Mouse (Mus musculus) spleen, embryonic (tissue): ENCODE measurements around the gene Gm10413.
"Not testable (repeated sequence)": the region's sequence is repeated elsewhere in the genome, so short reads cannot be mapped to it uniquely, and the experiment has no call there.

ENCODE experiments used
- CTCF ChIA-PET: fragments of 350-600 bp; sonication (Branson Sonifier 250); formaldehyde crosslinking; loops from one replicate; lab custom pipeline; 2022; lab: Charles Lee

Gene Gm10413

GRCm38 (mm10) chr14:3394793-3395192 lies at the start of gene Gm10413:
Gene Gm10413, plus strand, starts transcription at chr14:3395093.
- CTCF ChIA-PET = not testable (repeated sequence)

- CTCF ChIA-PET = not testable (repeated sequence)
These were observed 17.4 kb downstream of the Gm10413 start, which contains the start of gene Gm10409 for GRCm38 (mm10) chr14:3412314-3412713. Gene Gm10409, plus strand, starts transcription at chr14:3412614.

DNA sequence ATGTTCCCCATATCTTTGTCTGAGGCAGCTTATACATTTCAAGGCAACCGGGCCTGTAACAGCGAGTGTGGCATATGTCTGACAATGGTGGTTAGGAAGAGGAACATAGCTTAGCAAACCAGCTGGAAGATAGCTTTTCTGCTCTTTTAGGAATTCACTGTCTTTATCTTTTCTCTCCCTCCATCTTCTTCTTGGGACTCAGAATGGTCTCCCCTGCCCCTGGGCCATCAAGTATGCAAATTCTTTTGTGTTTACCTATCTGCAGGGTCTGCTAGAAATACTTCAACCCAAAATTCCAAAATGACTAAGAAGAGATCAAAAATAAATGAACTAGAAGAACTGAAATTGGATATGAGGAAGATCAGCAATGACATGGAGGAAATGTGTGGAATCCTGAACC lies 32.9 kb downstream of the Gm10413 start, which contains the start of gene Gm3005:
Gene Gm3005, plus strand, starts transcription at position 301 of the 400 bp plus-strand sequence.
- CTCF ChIA-PET = not testable (repeated sequence)

GRCm38 (mm10) chr14:3449079-3449478 lies 54.2 kb downstream of the Gm10413 start, which contains the start of gene Gm10408:
Gene Gm10408, plus strand, starts transcription at chr14:3449379.
- CTCF ChIA-PET = not testable (repeated sequence)
